Mouse (Mus musculus) ZHBTc4 (cell line): ENCODE data around the gene Erg.

Experiments used
- DNase-seq: peaks from one replicate; pipeline ENCODE4 v3.0.0-alpha.2; 2011; ENCODE audit warnings: low read depth, low spot score

Gene Erg

DNA sequence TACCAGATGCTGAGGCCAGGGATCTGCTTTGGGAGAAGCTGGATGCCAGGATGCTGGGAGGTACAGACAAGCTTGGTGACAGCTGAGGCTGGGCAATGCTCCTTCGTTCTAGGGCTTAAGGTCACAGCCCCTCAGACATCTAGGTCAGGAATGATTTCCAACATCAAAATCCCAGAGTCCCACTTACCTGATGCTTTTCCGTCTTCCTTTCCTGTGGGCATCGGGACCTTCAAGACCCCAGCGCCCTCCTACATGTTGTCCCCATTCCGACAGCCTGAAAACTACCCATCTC lies at the start of gene Erg:
Erg (minus strand) TSS at position 283 of the 292 bp plus-strand sequence.
- DNase-seq: no peak

DNA sequence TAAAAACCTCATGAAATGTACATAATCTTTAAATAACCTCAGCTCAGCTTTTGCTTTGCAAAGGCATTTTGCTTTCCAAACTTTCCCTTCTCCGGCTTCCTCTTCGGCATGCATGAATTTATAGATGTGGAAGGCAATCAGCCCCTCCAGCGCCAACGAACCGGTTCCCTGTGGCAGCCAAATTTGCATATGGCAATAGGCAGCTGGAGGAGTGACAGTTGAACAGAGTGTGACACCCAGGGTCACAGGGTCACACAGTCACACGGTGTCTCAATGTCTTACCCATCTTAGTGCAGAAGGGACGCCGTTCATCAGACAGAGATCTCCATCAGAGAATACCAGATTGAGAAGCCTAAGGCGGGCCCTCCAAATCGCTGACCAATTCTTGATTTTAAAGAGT lies 45.4 kb upstream of the Erg start:
- no peak for DNase-seq

DNA sequence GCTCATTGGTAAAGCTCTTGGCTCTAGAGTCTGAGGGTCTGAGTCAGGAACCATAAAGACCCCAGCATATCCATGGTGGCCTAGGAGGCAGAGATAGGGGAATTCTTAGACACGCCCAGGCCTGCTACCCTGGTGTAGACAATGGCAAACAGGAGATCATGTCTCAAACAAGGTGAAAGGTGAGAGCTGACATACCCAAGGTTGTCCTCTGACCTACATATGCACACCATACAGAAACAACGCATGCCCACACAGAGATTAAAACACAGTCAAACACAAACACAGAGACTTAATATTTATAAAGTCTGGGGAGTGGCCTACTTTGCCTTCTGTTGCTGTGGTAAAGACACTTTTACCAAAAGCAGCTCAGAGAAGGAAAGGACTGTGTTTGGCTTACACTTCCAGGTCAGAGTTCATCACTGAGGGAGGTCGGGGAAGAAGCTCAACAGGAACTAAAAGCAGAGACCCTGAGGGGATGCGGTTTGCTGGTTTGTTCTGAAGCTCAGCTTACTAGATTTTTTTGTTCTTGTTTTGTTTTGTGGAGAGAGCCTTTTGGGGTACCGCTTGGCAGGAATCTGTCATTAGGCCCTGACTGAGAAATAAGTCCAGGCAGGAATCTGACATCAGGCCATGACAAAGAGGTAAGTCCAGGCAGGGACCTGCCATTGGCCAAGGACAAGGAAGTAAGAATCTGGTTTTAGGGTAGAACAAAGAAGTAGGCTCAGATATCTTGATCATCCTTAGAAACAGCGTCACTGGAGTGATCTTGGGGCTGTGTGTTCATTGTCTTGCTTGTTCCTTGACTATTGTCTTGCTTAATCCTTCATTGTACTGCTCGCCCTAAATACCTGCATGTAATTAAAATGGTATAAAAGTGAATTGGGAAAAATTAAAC lies 37.7 kb upstream of the Erg start:
- DNase-seq: peak; percentile 63

DNA sequence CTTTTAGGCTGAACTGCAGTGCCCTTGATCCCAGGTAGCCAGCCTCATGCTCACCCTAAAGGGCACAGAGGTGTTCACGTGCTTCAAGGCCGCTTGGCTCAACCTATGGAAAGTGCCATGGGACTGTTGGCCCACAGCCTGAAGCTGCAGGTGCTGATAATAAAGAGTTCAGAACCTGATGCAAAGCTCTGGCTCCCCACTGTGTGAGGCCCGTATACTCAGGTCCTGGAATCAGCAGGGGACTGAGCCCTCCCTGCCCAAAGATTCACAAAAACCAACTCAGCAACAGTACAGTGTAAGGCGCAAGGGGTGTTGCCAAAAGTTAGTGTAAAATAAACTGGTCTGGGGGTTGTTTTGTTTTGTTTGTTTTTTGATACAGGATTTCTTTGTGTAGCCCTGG lies 36.7 kb upstream of the Erg start:
- DNase-seq: peak; percentile 79

DNA sequence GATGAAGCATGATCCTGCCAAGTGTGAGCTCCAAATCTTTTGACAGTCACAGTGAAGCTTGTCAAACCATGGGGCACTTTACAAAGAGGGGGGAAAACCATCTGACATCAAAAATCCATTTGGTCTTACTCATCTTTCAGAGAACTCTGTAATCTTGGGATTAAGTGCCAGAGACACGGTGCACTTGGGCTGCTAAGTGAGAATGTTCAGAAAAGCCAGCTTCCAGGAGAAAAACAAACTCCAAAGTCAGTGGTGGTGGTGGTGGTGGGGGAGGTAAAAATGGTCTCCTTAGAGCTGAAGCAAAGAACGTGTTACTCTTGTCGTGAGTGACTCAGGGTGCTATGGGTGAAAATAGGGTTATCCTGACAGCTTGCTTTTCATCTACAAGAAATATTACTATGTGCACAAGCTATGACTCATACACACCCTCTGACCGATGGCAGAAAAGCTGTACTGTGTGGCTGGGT lies 33.5 kb upstream of the Erg start:
- no peak for DNase-seq

DNA sequence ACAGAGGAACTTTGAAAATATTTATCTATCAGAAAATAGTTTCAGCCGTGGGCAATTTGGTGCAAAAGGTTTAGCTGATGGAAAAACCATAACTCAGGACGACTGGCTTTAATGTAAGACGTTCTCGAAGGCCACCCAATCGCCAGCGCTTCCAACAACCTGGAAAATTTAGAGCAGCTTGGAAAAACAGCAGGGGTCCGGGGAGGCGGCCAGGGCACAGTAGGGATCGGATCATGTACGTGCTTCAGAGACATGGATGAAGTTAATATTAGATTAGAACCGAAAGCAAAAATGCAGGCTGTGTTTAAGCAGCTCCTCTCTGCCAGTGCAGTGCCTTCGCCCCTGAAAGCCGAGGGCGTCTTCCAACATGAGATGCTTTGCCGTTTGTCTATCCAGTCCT lies 31.8 kb upstream of the Erg start:
- no peak for DNase-seq

DNA sequence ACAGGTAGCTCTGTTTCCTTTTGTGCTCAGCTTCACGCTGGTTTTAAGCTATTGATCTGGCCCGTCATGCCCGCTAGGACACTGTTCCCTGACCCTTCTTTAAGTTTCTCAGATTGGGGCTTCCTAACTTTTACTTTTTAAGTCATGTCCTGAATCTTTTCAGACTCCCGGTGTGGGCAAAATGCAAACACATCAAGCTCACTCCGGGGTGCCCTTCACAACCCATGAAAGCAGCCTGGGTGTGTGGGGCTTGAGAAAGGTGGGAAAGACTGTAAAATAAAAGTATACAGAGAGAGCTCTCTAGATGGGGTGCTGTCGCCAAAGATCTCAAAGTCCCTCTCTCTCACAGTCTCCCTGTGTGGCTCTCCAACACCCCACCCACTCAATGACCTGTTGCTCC lies 31.3 kb upstream of the Erg start:
- peak; percentile 53 for DNase-seq

DNA sequence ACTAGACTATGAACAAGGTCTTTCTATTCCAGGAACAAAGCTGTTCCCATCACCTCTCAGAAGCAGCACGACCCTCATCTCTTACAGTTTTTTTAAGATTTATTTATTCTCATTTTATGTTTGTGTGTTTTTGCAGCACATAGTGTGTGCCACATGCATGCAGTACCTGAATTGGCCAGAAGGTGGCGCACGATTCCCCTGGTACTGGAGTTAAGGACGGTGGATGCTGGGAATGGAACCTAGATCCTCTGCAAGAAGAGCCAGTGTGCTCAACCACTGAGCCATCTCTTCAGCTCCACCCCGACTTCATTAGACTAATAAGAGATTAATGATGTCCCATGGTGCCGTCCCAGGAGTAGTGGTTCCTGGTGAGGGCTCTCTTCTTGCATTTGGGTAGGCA lies 29.2 kb upstream of the Erg start:
- DNase-seq: peak; percentile 84

DNA sequence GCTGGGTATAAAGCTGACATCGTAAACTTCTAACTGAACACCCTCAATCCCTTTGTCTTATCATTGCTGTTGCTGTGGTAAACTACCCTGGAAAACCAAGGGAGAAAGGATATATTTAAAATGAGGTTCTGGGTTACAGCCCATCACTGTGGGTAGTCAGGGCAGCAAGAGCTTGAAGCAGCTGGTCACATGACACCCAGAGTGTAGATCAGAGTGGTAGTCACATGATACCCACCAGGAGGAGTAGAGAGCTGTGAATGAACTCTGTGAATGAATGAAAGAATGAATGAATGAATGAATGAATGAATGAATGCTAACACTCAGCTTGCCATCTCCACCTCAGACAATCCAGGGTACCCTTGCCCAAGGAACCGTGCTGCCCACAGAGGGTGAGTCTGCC lies 28.1 kb upstream of the Erg start:
- peak; percentile 46 for DNase-seq

DNA sequence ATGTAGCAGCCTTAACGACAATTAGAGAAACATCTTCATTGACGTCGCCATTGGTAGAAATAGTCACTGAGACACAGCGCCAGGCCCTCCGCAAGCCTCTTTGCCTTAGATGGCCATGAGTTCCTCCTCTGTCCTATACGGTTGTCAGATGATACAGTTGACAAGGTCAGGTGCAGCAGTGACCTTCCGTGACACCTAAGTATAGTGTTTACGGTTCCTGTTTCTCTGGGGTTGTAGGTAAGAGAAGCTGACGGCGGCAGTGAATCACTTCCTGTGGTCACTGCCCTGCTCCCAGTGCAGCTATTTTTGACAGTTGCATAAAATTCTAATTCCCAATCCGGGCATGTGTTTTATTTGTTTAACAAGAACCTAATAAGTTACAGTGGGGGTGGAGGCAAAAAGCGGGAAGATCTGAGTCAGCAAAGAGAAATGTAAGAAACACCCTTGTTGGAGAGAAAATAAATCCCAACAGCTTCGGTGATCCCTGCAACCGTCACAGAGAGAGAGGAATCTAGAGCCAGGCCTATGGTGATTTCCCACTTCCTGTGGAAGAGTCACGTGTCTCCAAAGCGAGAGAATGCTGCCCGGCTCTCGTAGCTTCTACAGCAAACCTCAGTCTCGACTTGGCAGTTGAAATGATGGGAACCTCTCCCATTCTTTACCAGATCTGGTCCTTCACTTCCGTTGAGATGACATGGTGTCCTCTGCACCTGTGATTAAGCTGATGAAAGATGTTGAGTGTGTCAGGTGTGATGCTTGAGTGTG lies 25.8 kb upstream of the Erg start:
- peak; percentile 35 for DNase-seq

DNA sequence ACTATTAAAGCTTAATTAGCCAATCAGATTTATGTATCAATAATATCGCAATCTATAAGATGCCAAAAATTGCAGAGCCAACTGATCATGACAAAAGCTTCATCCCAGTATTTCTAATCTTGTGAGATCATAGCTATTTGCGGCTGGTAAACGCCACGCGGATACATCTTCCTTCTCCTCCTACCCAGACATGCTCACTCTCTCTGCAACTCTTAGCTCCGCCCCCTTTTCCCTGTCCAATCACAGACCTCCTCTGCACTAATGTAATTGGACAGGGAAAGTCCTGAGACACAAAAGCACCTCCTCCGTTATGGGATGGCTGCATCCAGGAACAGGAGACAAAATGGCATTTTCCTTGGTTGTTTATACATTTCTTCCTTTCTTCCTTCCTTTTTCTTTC lies 22.2 kb upstream of the Erg start:
- peak; percentile 84 for DNase-seq

DNA sequence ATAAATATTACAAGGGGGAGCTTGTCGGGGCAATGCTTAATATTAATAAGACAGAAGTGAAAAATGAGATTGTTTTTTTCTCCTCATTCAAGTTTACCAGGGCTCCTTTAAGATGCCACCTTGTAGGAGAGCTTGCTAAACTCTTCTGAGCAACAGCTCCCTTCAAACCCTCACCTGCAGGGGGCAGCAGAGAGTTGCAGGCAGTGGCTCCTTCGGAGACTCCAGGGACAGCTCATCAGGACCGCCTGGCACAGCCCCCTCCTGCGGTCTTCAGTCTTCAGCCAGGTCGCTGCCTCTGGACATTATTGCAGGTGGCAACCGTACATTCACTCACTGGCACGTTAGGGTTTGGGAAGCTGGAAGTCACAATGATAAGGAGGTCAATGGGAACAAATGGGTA lies 18.9 kb upstream of the Erg start:
- DNase-seq: peak; percentile 87

DNA sequence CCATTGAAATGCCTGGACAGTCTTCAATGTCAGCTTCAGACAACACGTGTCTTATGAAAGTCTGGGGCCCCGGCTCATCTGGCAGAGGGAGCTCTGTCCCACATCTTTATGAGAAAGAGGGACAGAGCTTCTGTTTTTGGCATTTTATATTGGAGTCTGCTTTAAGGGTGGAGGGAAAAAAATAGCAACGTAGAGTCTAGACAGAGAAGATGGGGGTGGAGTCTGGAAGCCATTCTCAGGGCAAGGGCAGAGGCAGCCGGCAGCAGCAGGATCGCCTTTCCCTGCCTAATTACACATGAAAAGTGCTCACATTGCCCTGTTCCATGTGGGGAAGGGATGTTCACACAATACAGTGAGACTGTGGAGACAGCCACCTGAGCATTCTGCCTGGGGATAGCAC lies 16.1 kb upstream of the Erg start:
- peak; percentile 56 for DNase-seq

DNA sequence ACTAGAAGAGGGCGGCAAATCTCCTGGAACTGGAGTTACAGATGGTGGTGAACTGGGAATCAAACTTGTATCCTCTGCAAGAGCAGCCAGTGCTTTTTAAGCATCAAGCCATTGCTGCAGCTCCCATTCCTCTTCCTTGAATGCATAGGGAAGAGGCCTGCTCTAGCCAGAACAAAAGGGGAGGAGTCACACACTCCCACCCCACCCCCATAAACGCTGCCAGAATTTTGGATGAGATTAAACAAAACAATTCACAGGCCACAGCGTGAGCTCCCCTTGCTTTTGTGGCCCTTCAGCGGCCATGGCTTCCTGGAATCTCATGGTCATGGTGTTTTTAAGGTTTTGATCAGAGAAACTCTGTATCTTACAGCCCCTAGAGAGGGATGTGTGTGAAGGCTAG lies 15.4 kb upstream of the Erg start:
- DNase-seq: peak; percentile 60

DNA sequence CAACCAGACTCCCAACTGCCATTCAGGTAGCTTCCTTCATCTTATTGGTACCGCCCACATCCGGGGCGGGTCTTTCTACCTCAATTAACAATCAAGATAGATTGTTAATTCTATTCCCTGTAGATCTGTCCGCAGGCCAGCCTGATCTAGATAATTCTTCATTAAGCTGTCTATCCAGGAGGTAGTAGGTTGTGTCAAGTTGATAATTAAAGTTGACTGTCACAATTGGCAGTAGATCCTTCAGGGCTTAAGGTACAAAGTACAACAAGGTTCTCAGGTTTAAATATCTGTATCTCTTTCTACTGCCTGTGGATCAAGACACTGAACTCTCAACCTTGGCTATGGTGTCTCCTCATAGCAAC lies 14.8 kb upstream of the Erg start:
- peak; percentile 39 for DNase-seq

DNA sequence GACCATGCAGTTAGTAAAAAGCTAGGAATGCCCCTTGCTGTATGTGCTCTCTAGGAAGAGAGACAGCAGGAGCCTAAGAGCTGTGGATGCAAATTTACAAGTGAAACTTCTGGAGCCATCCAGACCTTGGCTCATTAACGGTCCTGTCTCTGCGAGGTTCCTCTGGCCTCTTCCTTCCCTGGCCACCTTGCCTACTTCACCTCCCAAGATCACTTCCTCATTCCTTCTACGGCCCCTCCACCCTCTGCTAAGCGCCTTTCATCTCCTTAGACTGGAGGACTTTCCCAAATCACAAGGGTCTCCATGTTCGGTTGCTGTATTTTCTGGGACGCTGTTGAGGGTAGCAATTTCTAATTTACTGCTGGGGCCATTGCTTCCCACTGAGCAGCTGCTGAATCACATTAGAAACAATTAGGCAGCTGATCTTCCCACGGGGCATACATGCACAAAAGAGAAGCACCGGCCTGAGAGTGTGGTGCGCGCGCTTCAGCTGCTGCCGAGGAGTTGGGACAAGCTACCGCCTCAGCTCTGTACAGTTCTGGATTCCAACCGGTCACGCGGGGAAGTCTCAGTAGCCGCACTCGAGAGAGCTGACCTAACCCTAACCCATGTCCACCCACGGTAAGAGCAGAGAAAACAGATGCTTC lies 14.3 kb upstream of the Erg start:
- peak; percentile 48 for DNase-seq

DNA sequence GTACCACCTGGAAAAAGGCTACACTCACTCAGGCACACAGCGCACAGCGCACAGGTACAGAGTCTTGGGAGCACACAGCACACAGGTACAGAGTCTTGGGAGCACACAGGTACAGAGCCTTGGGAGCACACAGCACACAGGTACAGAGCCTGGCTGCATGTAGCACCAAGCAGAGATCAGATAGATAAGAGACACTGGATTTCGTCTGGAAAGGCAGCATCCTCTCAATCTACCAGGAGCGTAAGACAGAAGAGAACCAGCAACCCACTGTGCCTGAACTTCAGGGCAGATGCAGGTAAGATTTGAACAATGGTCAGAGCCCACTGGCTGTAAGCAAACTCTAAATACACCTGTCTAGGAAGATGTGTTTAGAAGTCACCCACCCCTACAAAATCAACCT lies 12.5 kb upstream of the Erg start:
- no peak for DNase-seq

DNA sequence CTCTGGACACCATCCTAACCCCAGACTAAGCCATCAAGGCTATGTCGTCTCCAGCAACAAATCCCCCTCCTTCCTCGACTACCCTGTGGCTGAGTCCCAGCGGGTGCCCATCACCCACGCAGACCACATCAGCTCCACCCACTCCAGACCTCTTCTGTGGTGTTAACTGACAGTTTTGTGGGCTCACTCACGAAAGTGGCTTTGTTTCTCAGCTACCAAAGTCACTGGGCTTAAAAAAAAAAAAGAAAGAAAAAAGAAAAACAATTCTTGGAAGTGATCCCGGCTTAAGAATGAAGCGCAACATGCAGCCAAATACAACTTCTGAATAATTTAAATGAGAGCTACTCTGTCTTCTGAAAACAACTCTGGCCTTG lies 11.2 kb upstream of the Erg start:
- no peak for DNase-seq

DNA sequence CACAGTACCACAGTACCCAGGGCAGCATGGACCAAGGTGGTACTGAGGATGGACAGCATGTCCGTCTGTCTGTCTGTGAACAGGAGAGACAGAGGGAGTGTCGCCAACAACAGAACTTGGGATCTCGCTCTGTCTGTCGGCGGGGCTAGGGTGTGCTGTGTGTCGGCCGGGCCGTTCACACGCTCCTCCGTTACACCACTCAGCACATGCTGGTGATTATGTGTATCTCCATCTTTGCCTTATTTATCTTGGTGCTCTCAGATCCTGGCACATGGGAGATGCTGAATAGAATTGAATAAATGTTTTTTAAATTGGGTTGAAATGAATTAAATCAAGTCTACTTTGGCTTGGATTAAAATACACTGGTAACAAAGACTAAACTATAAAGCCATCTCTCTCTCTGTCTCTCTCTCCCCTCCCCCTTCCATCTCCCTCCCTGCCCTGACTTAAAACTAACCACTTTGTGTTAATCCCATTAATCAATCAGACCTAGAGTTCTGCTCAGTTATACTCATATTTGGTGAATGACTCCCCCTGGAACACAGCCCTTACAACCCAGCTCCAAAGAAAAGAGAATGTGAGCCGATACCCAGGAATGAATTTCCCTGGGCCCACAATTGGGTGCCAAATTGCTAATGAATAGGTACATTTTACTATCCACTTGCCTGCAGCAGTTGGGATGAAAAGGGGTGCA lies 10.6 kb upstream of the Erg start:
- no peak for DNase-seq

DNA sequence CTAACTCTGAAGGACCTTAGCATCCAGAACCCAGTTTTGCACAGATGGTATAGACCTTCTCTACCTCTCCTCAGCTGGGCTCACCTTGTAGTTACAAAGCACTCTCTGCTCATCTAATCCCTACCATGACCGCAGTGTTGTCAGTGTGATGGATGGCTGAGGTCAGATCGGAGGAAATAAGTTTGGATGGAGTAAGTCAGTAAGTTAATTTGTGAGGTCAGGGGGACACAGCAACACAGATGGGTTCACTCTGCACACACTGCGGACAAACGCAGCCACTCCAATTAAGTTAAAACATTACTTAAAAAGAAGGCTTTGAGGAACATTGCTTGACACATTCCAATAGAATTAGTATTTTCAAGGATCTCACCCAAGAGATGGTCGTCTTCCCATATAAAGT lies 2.5 kb upstream of the Erg start:
- no peak for DNase-seq

DNA sequence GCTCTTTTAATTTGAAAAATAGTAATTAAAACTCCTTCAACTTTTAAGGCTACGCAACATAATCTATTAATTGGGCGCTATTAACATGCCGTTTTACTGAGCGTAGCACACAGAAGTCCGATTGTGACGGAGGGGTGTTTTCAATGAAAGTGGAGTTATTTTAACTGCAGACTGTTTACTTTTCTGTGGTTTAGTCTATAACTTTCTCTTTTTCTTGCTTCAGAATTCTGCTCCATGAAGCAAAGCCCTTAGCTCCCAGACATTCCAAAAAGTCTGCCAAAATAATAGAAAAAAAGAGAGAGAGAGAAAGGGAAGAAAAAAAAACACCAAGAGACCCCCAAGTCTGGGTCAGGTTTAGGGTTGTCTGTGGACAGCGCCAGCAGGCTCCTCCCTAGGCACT lies 333 bp upstream of the Erg start:
- DNase-seq: no peak
